Mouse (Mus musculus) pancreas, adult 10 weeks (tissue): ENCODE data around the gene Pim1. TPM values are rescaled to one million over a fixed set of nuclear protein-coding genes. Genes with fewer than 3 reads are reported as not detected.

Experiments used
- polyA plus RNA-seq: library from polyadenylated mRNA; stranded (reverse); fragments of 350-450 nt; fragmentation: Illumina TruSeq; extraction: RNeasy Lipid Tissue Mini Kit (QIAGEN cat#74804); gene quantifications from one replicate; pipeline ENCODE4 v1.2.3, GENCODE M21; 2015; ENCODE audit warnings: low read depth, low replicate concordance; ENCODE audit not compliant: insufficient read depth

The Pim1 gene
- 6.6 TPM for polyA plus RNA-seq

GRCm38 (mm10) chr17:29490713-29491581, at the start of gene Pim1:
TSS of gene Pim1 (plus strand) at chr17:29490753.

Other genes with a start within 250 kb of the Pim1 start
- 4.3 TPM for gene Ppil1, start 226.6 kb upstream of the Pim1 start, polyA plus RNA-seq
- 41.6 TPM for gene BC004004, start 222.0 kb upstream of the Pim1 start, polyA plus RNA-seq
- 17.9 TPM for gene Pi16, start 173.1 kb upstream of the Pim1 start, polyA plus RNA-seq
- gene Mtch1, start 142.8 kb upstream of the Pim1 start, polyA plus RNA-seq, result 60.3 TPM
- gene Fgd2, start 129.8 kb upstream of the Pim1 start, polyA plus RNA-seq, result 5.5 TPM
- not detected for gene Gm17657, start 58.9 kb downstream of the Pim1 start, polyA plus RNA-seq
- gene Tbc1d22b, start 59.0 kb downstream of the Pim1 start, polyA plus RNA-seq, result 5.9 TPM
- not detected for gene Tmem217, start 61.6 kb downstream of the Pim1 start, polyA plus RNA-seq
- gene Rnf8, start 124.0 kb downstream of the Pim1 start, polyA plus RNA-seq, result 18.0 TPM
- gene Gm28043, start 124.1 kb downstream of the Pim1 start, polyA plus RNA-seq, result 0.59 TPM
- gene Cmtr1, start 169.8 kb downstream of the Pim1 start, polyA plus RNA-seq, result 9.2 TPM
- gene Ccdc167, start 226.3 kb downstream of the Pim1 start, polyA plus RNA-seq, result 5.4 TPM